Mouse (Mus musculus) CD8-positive naive resting alpha-beta T cell, adult 57 days (primary cell): ENCODE results near the gene Rtel1. TPM values are rescaled to one million over a fixed set of nuclear protein-coding genes. Genes with fewer than 3 reads are reported as not detected.

Experiments used
- total RNA-seq: library from RNA; stranded (reverse); gene quantifications from one replicate; pipeline ENCODE4 v1.2.4, GENCODE M21; 2023

Gene Rtel1
- 146 TPM for total RNA-seq

DNA sequence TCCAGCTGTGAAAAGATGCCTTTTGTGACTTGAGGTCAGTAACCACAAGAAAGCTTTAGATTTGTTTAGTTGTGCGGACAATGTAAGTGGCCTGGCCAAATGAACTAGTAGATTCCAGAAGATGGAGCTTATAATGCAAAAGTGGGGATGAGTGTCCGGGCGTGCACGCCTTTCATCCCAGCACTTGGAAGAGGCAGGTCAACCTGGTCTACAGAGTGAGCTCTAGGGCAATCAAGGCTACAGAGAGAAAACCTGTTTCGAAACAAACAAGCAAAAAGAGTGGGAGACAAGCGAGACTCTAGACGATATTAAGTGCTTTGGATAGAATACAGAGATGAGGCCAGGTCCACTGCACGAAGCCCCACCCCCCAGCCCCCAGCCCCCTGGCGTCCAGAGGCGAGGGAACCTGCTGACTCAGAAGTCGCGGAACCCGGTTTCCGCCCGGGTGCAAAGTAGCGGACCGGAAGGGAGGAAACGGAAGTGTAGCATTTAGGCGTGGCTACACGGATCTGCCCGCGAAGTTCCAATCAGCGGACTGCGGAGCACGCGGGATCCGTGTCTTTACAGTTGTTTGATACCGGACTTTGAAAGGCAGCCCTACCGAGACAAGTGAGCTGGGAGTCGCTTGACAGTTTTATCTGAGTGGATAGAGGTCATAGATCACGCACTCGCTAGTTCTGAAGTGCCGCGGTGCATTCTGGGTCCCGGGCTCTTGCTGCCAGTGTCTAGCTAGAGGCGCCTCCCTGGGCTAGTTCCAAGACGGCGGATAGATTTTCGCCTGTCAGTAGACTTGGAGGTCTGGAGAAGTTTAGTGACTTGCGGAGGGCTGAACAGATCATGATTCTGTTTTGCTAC is at the start of gene Rtel1:
Gene Rtel1 (plus strand): TSS at position 492 of the 855 bp plus-strand sequence.

DNA sequence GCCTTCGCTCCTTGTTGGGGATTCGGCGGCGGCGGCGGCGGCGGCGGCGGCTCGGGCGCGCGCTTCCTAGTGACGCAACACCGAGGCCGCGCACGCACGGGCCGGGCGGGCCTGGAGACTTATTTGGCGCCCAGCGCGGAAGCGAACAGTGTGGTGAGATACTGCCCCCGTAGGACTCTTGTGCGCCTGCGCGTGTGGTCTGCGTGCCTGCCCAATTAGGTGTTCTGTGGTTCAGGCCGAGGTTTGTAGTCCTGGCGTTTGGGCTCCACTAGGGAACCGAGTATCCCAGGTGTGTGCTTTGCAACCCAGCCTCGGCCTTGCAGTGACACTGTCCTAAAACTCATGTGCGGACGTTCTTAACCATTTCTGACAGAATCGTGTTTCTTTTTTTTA is 31.6 kb upstream of the Rtel1 start, which contains the start of gene Gmeb2:
Gene Gmeb2 (minus strand): TSS at position 78 of the 393 bp plus-strand sequence.

DNA sequence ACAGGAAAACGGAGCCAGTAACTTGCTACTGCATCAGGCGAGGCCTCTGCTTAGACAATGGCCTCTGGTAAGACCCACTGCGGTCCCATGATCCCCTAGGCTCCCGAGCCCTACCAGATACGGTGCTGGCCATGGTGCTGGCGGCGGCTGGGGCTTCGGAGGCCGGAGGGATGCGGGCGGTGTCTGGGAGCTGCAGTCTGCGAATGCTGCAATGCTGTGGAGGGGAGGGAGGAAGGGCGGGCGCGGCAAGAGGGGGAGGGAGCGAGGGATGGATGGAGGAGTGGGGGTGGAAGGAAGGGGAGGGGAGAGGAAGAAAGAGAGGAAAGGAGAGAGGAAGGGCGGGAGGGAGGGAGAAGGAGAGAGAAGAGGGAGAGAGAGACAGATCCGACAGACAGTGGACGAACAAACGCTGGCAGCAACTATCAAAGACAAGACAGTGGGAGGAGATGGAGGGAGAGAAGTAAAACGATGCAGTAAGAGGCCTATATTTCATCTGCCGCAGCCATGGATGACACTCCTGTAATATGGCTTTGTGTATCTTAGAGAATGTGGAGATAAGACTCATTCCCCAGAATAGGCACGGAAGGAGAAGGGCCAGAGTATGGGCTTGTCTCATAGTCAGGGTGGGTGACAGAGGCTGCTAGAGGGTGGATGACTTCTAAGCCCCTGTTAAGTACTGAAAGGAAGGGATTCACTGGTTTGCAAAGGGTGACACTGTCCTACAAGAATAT is 5.3 kb upstream of the Rtel1 start, which contains the start of gene Stmn3:
Gene Stmn3 (minus strand): TSS at position 421 of the 731 bp plus-strand sequence.

DNA sequence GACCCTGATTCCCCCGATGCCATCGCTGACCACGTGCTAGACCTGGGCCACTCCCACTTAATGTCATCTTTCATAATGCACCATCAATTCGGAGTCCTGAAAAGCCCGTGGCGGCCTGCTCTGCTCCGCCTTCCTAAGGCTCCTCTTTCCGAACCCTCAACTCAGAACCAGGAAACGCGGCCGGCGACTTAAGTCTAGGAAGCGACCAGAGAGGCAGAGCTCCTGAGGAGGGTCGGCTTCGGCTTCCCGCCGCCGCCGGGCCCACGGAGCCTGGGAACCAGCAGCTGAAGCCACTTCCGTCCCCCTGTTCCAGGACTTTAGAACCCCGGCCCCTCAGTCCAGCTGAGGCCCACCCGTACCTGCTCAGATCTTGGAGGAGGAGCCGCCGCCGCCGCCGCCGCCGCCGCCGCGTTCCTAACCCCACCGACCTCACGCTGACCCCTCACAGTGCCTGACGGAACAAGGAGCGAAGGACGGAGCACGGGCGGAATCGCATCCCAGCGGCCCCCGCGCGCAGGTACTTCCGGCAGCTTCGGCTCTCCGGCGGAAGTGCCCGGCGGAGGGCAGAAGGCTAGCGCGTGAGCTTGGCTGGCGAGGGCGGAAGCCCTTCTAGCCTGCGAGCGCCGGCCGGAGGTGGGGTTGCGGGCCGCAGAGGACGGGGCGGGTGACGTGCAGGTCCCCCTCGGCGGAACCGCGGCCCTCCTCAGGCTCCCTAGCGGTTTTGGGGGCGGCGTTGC is 45.5 kb downstream of the Rtel1 start, which contains the start of the genes Zgpat and Arfrp1:
Gene Zgpat (plus strand): TSS at position 69 of the 737 bp plus-strand sequence.
Gene Arfrp1 (minus strand): TSS at position 545 of the 737 bp plus-strand sequence.

DNA sequence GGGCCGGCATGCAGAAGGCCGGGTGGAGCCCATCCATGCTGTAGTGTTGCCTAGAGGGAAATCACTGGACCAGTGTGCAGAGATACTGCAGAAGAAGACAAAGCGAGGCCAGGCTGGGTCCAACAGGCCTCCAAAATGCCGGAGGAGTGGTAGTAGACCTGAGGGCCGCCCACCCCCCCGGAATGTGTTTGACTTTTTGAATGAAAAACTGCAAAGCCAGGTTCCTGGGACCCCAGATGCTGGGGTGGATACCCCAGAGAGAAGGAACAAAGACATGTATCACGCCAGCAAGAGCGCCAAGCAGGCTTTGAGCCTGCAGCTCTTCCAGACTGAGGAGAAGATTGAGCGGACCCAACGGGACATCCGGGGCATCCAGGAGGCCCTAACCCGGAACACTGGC is 60.2 kb downstream of the Rtel1 start, which contains the start of gene Lime1:
Gene Lime1 (plus strand): TSS at position 301 of the 400 bp plus-strand sequence.

Other genes starting within 250 kb of the Rtel1 start
- gene Kcnq2, start 184.4 kb upstream of the Rtel1 start, total RNA-seq = not detected
- gene Eef1a2, start 162.7 kb upstream of the Rtel1 start, total RNA-seq = not detected
- gene Ppdpf, start 132.5 kb upstream of the Rtel1 start, total RNA-seq = 74.4 TPM
- gene Ptk6, start 117.0 kb upstream of the Rtel1 start, total RNA-seq = not detected
- 0.40 TPM for gene Srms, start 106.6 kb upstream of the Rtel1 start, total RNA-seq
- not detected for gene Fndc11, start 99.7 kb upstream of the Rtel1 start, total RNA-seq
- gene Helz2, start 77.7 kb upstream of the Rtel1 start, total RNA-seq = 140 TPM
- 31.6 TPM for gene Gmeb2, start 31.7 kb upstream of the Rtel1 start, total RNA-seq
- gene Stmn3, start 5.2 kb upstream of the Rtel1 start, total RNA-seq = not detected
- 110 TPM for gene Zgpat, start 45.2 kb downstream of the Rtel1 start, total RNA-seq
- 104 TPM for gene Arfrp1, start 45.7 kb downstream of the Rtel1 start, total RNA-seq
- 231 TPM for gene Lime1, start 60.3 kb downstream of the Rtel1 start, total RNA-seq
- 0.24 TPM for gene Zbtb46, start 139.7 kb downstream of the Rtel1 start, total RNA-seq
- not detected for gene Abhd16b, start 173.5 kb downstream of the Rtel1 start, total RNA-seq
- 59.8 TPM for gene Tpd52l2, start 177.4 kb downstream of the Rtel1 start, total RNA-seq
- gene Dnajc5, start 200.7 kb downstream of the Rtel1 start, total RNA-seq = 112 TPM